ENCODE assay signal across 36 mouse cellular contexts in the genomic region with DNA sequence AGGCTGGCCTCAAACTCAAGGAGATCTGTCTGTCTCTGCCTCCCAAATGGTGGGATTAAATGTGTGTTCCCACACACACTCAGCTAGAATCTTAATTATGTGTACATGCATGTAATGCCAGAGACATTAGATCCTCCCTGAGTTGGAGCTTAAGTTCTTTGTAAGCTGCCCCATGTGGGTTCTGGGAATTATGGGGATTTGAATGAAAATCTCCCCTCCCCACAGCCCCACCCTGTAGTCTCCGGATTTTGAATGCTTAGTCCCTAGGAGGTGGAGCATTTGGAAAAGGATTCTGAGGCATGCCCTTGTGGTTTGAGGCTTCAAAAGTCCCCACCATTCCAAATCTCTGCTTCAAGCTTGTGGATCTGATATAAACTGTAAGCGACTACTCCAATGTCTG. TPM values are rescaled to one million over a fixed set of nuclear protein-coding genes. Genes with fewer than 3 reads are reported as not detected.
DNase-seq lines count a peak whose midpoint lies in the region; TF ChIP-seq lines count a peak whose summit lies in the region.
"Had no signal": no experiment of that assay in that cellular context is flagged by ENCODE, and none has a peak within 500 bp of the region (broad histone marks: within the 10 kb centered on the region; RNA-seq: fewer than 3 reads in every experiment).

No protein-coding gene starts in this region.

- no peak for TF ChIP-seq CTCF in ES-Bruce4 (IDR thresholded peaks at IDR 0.05; ENCODE audit: low read depth, low read length)

- peaks cover 88% of the 10 kb centered on the region for H3K36me3 ChIP-seq in ES-Bruce4 (ENCODE audit: control insufficient read depth, insufficient read depth, low read length, poor library complexity, severe bottlenecking)

- no peak overlapping the region for H3K4me3 ChIP-seq in ES-Bruce4 (ENCODE audit: low read depth, low read length)
- H3K4me3 ChIP-seq: embryonic facial prominence, embryonic 12.5 days; erythroblast, embryonic 14.5 days; forebrain, embryonic 12.5 days; forebrain, embryonic 15.5 days; heart, embryonic 12.5 days; heart, embryonic 15.5 days; hindbrain, embryonic 10.5 days; hindbrain, embryonic 13.5 days; intestine, embryonic 15.5 days had no signal

- H3K9me3 ChIP-seq in ES-Bruce4 (replicated peaks; ENCODE audit: control insufficient read depth, insufficient read depth, low read length, poor library complexity, severe bottlenecking), result no peaks in the 10 kb centered on the region
- H3K9me3 ChIP-seq: embryonic facial prominence, embryonic 12.5 days; forebrain, embryonic 12.5 days; forebrain, embryonic 15.5 days; heart, embryonic 12.5 days; heart, embryonic 15.5 days; hindbrain, embryonic 10.5 days; hindbrain, embryonic 13.5 days; intestine, embryonic 15.5 days had no signal

- H3K9ac ChIP-seq in ES-Bruce4 (ENCODE audit: low read depth, poor library complexity, severe bottlenecking), result no peak overlapping the region; the same call in 1 of the 2 replicates
- H3K9ac ChIP-seq: embryonic facial prominence, embryonic 12.5 days; forebrain, embryonic 12.5 days; forebrain, embryonic 15.5 days; heart, embryonic 12.5 days; heart, embryonic 15.5 days; hindbrain, embryonic 13.5 days; intestine, embryonic 15.5 days had no signal

- peak overlapping the region; percentile 96 for H3K27ac ChIP-seq in ES-Bruce4 (ENCODE audit: insufficient read depth, low read length)
- H3K27ac ChIP-seq: embryonic facial prominence, embryonic 12.5 days; forebrain, embryonic 12.5 days; forebrain, embryonic 15.5 days; heart, embryonic 15.5 days; hindbrain, embryonic 10.5 days; hindbrain, embryonic 13.5 days; intestine, embryonic 15.5 days had no signal

- peak; percentile 42 for DNase-seq in heart, adult 11 months
- no peak for DNase-seq in heart, adult 18-20 months
- DNase-seq in Muller cell, postnatal 12 days (ENCODE audit: inconsistent ontology term), result peak; percentile 25
- peak; percentile 66 for DNase-seq in retina, postnatal 1 day
- no peak for DNase-seq in urinary bladder, postnatal 25 days (ENCODE audit: low spot score)
- no peak for DNase-seq in cerebellum, postnatal 36 days
- no peak for DNase-seq in thymus, postnatal 14 days
- DNase-seq: adrenal gland, adult 2 months; adrenal gland, postnatal 14 days; B cell, adult 2 months; cerebellum, adult 11 months; cerebellum, adult 2 months; cerebellum, adult 9-11 months; cerebellum, postnatal 25 days; embryo, embryonic 11 days; gastrocnemius, postnatal 10 days; gastrocnemius, postnatal 36 days; heart, postnatal 10 days; heart, postnatal 36 days; kidney, adult 11 months had no signal

- no peaks in the 10 kb centered on the region for H3K27me3 ChIP-seq in ES-Bruce4 (ENCODE audit: control insufficient read depth, insufficient read depth, low read length, poor library complexity, severe bottlenecking)
- H3K27me3 ChIP-seq: CH12.LX; embryonic facial prominence, embryonic 12.5 days; forebrain, embryonic 12.5 days; forebrain, embryonic 15.5 days; heart, embryonic 12.5 days; heart, embryonic 15.5 days; hindbrain, embryonic 13.5 days; intestine, embryonic 15.5 days had no signal

- no peak for TF ChIP-seq POLR2A in ES-Bruce4 (IDR thresholded peaks at IDR 0.05; ENCODE audit: insufficient read depth, low read length)

- no peak for TF ChIP-seq EP300 in ES-Bruce4 (IDR thresholded peaks at IDR 0.05; ENCODE audit: insufficient read depth, low read depth, low read length)

- H3K4me1 ChIP-seq in ES-Bruce4 (ENCODE audit: control insufficient read depth, insufficient read depth, low read length), result no peaks in the 10 kb centered on the region
- H3K4me1 ChIP-seq: embryonic facial prominence, embryonic 12.5 days; forebrain, embryonic 12.5 days; forebrain, embryonic 15.5 days; heart, embryonic 12.5 days; heart, embryonic 15.5 days; hindbrain, embryonic 10.5 days; hindbrain, embryonic 13.5 days; intestine, embryonic 15.5 days had no signal

RNA-seq across cellular contexts. Expression of a gene that starts 13.9 kb away (rescaled TPM):
- total RNA-seq in heart, adult 18-20 months (2021), result 10 to 100 TPM; 10.9 to 12.4 TPM
- polyA plus RNA-seq in ES-Bruce4 (2011; ENCODE audit: insufficient read depth, insufficient read length, low read depth, missing spikeins), result 75.8 and 82.7 TPM in 2 replicates

RNA-seq across cellular contexts. Expression of a gene that starts 17.0 kb away (rescaled TPM):
- not detected for total RNA-seq in heart, adult 18-20 months (2021)
- not detected in 2 replicates for polyA plus RNA-seq in ES-Bruce4 (2011; ENCODE audit: insufficient read depth, insufficient read length, low read depth, missing spikeins)
- total RNA-seq: adrenal gland, postnatal 14 days; adrenal gland, postnatal 4 days; gastrocnemius, adult 18-20 months; gastrocnemius, postnatal 10 days; gastrocnemius, postnatal 36 days; granulocyte monocyte progenitor cell, adult 5-6 weeks; heart, postnatal 10 days; heart, postnatal 36 days had no signal
- polyA plus RNA-seq: adrenal gland, adult 2 months; cortical plate, adult 2 months; erythroblast, embryonic 14.5 days; forebrain, embryonic 12.5 days; hindbrain, embryonic 10.5 days; hindbrain, embryonic 16.5 days had no signal

RNA-seq across cellular contexts. Expression of a gene that starts 26.6 kb away (rescaled TPM):
- total RNA-seq in heart, adult 18-20 months (2021), result 10 to 100 TPM; 36.3 to 42.5 TPM
- 500 and 515 TPM in 2 replicates for polyA plus RNA-seq in ES-Bruce4 (2011; ENCODE audit: insufficient read depth, insufficient read length, low read depth, missing spikeins)

RNA-seq across cellular contexts. Expression of a gene that starts 26.7 kb away (rescaled TPM):
- total RNA-seq in heart, adult 18-20 months (2021), result 10 to 100 TPM; 13.8 to 16.7 TPM
- polyA plus RNA-seq in ES-Bruce4 (2011; ENCODE audit: insufficient read depth, insufficient read length, low read depth, missing spikeins), result 46.1 and 51.7 TPM in 2 replicates

RNA-seq across cellular contexts. Expression of a gene that starts 40.2 kb away (rescaled TPM):
- total RNA-seq in heart, adult 18-20 months (2021), result 10 to 100 TPM; 18.1 to 25.1 TPM
- 11.7 and 12.9 TPM in 2 replicates for polyA plus RNA-seq in ES-Bruce4 (2011; ENCODE audit: insufficient read depth, insufficient read length, low read depth, missing spikeins)

Comparison
In these comparisons a context has a peak if more than half of its experiments do, and no peak if none do; other contexts are left out.
1. DNase-seq: peak in heart, adult 11 months (single experiment), Muller cell, postnatal 12 days (single experiment) and retina, postnatal 1 day (single experiment); none in heart, adult 18-20 months (0 of 2), urinary bladder, postnatal 25 days (single experiment), cerebellum, postnatal 36 days (0 of 2) and thymus, postnatal 14 days (single experiment).